Mouse (Mus musculus) layer of hippocampus, adult 18-20 months (tissue): Measurements from ENCODE around the gene Spata21. TPM values are rescaled to one million over a fixed set of nuclear protein-coding genes. Genes with fewer than 3 reads are reported as not detected.

ENCODE experiments used
- DNase-seq, 2 experiments: peaks; one replicate each; pipeline ENCODE4 v3.0.0; 2022; ENCODE audit warnings: low spot score in 2 of 2
- total RNA-seq, 2 experiments: library from RNA; stranded (reverse); gene quantifications; 2 replicates each; pipeline ENCODE4 v1.2.3; 2021

Gene Spata21
- total RNA-seq, 2 experiments from 2014 or later, result 0.35 TPM; not detected in 1

GRCm38 (mm10) chr4:141149116-141149515 lies 61.0 kb downstream of the Spata21 start:
- no peak for DNase-seq

GRCm38 (mm10) chr4:141157485-141157884 lies 69.4 kb downstream of the Spata21 start:
- DNase-seq, result no peak

- no peak for DNase-seq
Observed at GRCm38 (mm10) chr4:141158609-141159008, 70.5 kb downstream of the Spata21 start.

DNA sequence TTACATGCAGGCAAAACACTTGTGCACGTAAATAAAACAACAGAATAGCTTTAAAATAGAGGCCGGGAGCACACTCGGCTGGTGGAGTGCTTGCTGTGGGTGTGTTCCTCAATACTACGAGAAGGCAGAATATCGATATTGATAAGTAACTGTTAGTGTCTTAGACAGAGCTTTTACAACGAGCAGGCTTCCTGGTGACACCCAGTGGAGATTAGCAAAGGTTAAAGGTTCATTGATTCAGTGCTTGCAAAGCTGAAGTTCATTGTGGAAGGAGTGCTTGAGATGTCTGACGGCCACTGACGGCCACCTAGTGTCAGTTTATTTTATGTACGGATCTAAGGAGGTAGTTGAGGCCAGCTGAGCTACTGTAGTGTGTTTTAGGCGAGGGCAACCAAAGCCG lies 71.0 kb downstream of the Spata21 start:
- no peak for DNase-seq

- DNase-seq, result no peak
Observed at GRCm38 (mm10) chr4:141159666-141160065, 71.5 kb downstream of the Spata21 start.

DNA sequence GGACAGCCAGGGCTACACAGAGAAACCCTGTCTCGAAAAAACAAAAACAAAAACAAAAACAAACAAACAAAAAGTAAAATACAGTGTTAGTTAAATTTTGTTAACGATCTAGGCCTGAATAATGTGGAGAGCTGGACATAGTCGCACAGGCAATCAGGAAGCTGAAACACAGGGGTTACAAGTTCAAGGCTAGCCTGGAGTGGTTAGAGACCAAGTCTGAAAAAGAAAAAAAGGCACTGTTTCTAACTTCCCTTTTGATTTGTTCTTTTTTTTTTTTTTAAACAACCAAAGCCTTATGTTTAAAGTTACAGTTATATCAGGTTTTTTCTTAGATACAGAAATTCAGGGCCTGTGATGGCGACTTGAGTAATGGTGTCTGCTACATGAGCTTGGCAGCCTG lies 72.1 kb downstream of the Spata21 start:
- DNase-seq, result no peak

DNA sequence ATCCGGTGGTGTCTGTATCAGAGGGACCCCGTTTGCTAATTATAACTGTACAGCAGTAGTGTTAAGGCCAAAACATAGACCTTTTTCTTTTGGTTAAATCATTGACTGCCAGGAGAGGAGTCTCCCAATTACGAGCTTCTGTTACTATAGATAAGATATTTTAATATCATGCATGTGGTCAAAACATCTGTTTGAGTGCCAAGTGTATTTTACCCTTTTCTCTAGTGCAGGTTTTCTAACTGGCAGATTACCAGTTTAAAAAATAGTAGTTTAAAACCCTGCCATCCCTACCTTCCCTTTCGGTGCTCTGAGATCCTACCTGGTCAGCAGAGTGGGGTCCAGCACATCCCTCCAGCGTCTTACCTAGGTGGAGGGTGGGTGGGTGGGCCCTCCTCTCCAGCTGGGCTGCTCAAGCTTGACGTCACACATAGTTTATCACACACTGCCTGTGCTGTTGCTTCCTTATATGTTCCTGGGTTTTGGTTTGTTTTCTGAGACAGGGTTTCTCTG lies 73.6 kb downstream of the Spata21 start:
- no peak for DNase-seq

Other genes with a start within 250 kb of the Spata21 start
- not detected for gene Padi1, start 242.6 kb upstream of the Spata21 start, total RNA-seq
- gene Padi2, start 182.0 kb upstream of the Spata21 start, total RNA-seq, result 10 to 100 TPM; 25.0 to 27.3 TPM
- gene Sdhb, start 127.1 kb upstream of the Spata21 start, total RNA-seq, result 100 to 1,000 TPM; 183 to 190 TPM
- 100 to 1,000 TPM; 151 to 157 TPM for gene Atp13a2, start 101.5 kb upstream of the Spata21 start, total RNA-seq
- 1 to 10 TPM; 3.4 to 4.5 TPM for gene Mfap2, start 77.9 kb upstream of the Spata21 start, total RNA-seq
- 10 to 100 TPM; 54.5 to 67.0 TPM for gene Crocc, start 27.8 kb upstream of the Spata21 start, total RNA-seq
- gene Necap2, start 10.0 kb upstream of the Spata21 start, total RNA-seq, result 10 to 100 TPM; 36.6 to 42.8 TPM
- gene Szrd1, start 51.4 kb downstream of the Spata21 start, total RNA-seq, result 10 to 100 TPM; 58.5 to 61.0 TPM
- gene Fbxo42, start 59.6 kb downstream of the Spata21 start, total RNA-seq, result 10 to 100 TPM; 23.2 to 24.4 TPM
- gene Rsg1, start 125.6 kb downstream of the Spata21 start, total RNA-seq, result 1 to 10 TPM; 3.0 to 4.5 TPM
- gene Arhgef19, start 151.2 kb downstream of the Spata21 start, total RNA-seq, result 10 to 100 TPM; 19.3 to 19.9 TPM
- 1 to 10 TPM in 1 of 2 experiments, under 1 TPM in 1; 0.99 to 1.4 TPM for gene Epha2, start 212.9 kb downstream of the Spata21 start, total RNA-seq